Mouse (Mus musculus): ENCODE data around the gene Fa2h. TPM values are rescaled to one million over a fixed set of nuclear protein-coding genes. Genes with fewer than 3 reads are reported as not detected.

Gene Fa2h
- polyA plus RNA-seq, 1 experiment, result 0.73 TPM

DNA sequence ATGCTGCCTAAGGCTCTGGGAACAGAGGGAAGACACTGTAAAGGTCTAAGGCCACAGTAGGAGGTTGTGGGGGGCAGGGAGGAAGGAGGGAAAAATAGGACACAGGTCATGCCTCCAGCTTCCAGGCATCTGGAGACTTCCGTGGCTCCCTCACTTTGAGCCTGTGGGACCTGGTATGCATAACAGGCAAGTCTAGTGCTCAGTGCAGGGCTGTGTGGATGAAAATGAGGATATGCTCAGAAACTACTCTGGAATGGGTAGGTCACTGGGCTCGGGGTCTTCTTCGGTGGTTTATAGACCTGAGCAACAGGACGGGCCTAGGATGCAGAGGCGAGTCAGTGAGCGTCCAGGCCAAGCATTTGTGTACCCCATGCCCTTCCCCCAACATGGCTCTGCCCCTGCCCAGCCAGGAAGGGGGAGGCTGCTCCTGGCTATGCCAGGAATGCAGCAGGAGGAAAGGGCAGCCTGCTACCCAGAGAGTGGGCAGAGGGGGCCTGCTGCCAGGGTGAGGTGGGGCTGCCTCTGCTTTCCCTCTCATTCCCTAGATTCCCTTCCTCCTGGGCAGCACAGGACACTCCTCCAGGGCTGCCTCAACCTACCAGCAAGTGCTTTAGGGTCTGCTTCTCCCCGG is 32.9 kb downstream of the Fa2h start:
- no peaks in the 10 kb centered on the region for H3K27me3 ChIP-seq (ENCODE audit: control insufficient read depth, insufficient read depth, low read length)
- no peak for DNase-seq
- H3K36me3 ChIP-seq (ENCODE audit: control insufficient read depth, insufficient read depth, low read length), result no peaks in the 10 kb centered on the region
- TF ChIP-seq CTCF (IDR thresholded peaks at IDR 0.05; ENCODE audit: borderline replicate concordance, control insufficient read depth, extremely low read depth, insufficient read depth, low read length, poor library complexity), result no peak
- TF ChIP-seq POLR2A (IDR thresholded peaks at IDR 0.05; ENCODE audit: control insufficient read depth, extremely low read depth, insufficient read depth, low read length, poor library complexity), result no peak
- no peak overlapping the region for H3K4me3 ChIP-seq (ENCODE audit: control insufficient read depth, insufficient read depth, low read length)
- no peak overlapping the region for H3K27ac ChIP-seq (ENCODE audit: control insufficient read depth, insufficient read depth, low read length)
- no peaks in the 10 kb centered on the region for H3K4me1 ChIP-seq (replicated peaks; ENCODE audit: control insufficient read depth, insufficient read depth, low read length)
- 73% methylated on average over 7 of the region's 7 CpGs for WGBS

- Histone ChIP-seq H3K4me3 (ENCODE audit: control insufficient read depth, insufficient read depth, low read length) (no peak overlapping the region), H3K27ac (ENCODE audit: control insufficient read depth, insufficient read depth, low read length) (no peak overlapping the region), H3K36me3 (ENCODE audit: control insufficient read depth, insufficient read depth, low read length) (no peaks in the 10 kb centered on the region), H3K27me3 (ENCODE audit: control insufficient read depth, insufficient read depth, low read length) (no peaks in the 10 kb centered on the region), H3K4me1 (replicated peaks; ENCODE audit: control insufficient read depth, insufficient read depth, low read length) (no peaks in the 10 kb centered on the region)
- no peak for DNase-seq
- 85% methylated on average over 5 of the region's 5 CpGs for WGBS
- TF ChIP-seq CTCF (IDR thresholded peaks at IDR 0.05; ENCODE audit: borderline replicate concordance, control insufficient read depth, extremely low read depth, insufficient read depth, low read length, poor library complexity) (no peak), POLR2A (IDR thresholded peaks at IDR 0.05; ENCODE audit: control insufficient read depth, extremely low read depth, insufficient read depth, low read length, poor library complexity) (no peak)
These were observed 33.7 kb downstream of the Fa2h start for GRCm38 (mm10) chr8:111359936-111360335.

DNA sequence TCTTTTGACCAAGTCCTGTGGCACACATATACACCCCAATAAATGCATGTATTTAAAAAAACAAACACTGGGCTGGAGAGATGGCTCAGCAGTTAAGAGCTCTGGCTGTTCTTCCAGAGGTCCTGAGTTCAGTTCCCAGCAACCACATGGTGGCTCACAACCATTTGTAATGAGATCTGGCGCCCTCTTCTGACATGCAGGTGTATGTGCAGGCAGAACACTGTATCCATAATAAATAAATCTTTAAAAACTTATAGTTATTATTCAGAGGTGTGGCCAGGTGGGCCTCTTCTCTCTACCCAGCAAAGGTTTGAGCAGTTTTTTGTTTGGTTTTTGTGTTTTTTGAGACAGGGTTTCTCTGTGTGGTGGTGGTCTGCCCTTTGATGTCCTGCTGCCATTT is 34.7 kb downstream of the Fa2h start:
- TF ChIP-seq POLR2A (IDR thresholded peaks at IDR 0.05; ENCODE audit: control insufficient read depth, extremely low read depth, insufficient read depth, low read length, poor library complexity) (no peak), CTCF (IDR thresholded peaks at IDR 0.05; ENCODE audit: borderline replicate concordance, control insufficient read depth, extremely low read depth, insufficient read depth, low read length, poor library complexity) (no peak)
- Histone ChIP-seq H3K4me1 (replicated peaks; ENCODE audit: control insufficient read depth, insufficient read depth, low read length) (no peaks in the 10 kb centered on the region), H3K27ac (ENCODE audit: control insufficient read depth, insufficient read depth, low read length) (no peak overlapping the region), H3K4me3 (ENCODE audit: control insufficient read depth, insufficient read depth, low read length) (no peak overlapping the region), H3K36me3 (ENCODE audit: control insufficient read depth, insufficient read depth, low read length) (no peaks in the 10 kb centered on the region), H3K27me3 (ENCODE audit: control insufficient read depth, insufficient read depth, low read length) (no peaks in the 10 kb centered on the region)
- no peak for DNase-seq
- WGBS, result 85% methylated on average over 1 of the region's 1 CpGs

- H3K36me3 ChIP-seq (ENCODE audit: control insufficient read depth, insufficient read depth, low read length), result no peaks in the 10 kb centered on the region
- H3K4me1 ChIP-seq (replicated peaks; ENCODE audit: control insufficient read depth, insufficient read depth, low read length), result no peaks in the 10 kb centered on the region
- no peak overlapping the region for H3K27ac ChIP-seq (ENCODE audit: control insufficient read depth, insufficient read depth, low read length)
- H3K27me3 ChIP-seq (ENCODE audit: control insufficient read depth, insufficient read depth, low read length), result no peaks in the 10 kb centered on the region
- DNase-seq, result no peak
- no peak for TF ChIP-seq CTCF (IDR thresholded peaks at IDR 0.05; ENCODE audit: borderline replicate concordance, control insufficient read depth, extremely low read depth, insufficient read depth, low read length, poor library complexity)
- no peak for TF ChIP-seq POLR2A (IDR thresholded peaks at IDR 0.05; ENCODE audit: control insufficient read depth, extremely low read depth, insufficient read depth, low read length, poor library complexity)
- no peak overlapping the region for H3K4me3 ChIP-seq (ENCODE audit: control insufficient read depth, insufficient read depth, low read length)
- WGBS, result 94% methylated on average over 4 of the region's 4 CpGs
These were observed 36.2 kb downstream of the Fa2h start for GRCm38 (mm10) chr8:111357433-111357832.

DNA sequence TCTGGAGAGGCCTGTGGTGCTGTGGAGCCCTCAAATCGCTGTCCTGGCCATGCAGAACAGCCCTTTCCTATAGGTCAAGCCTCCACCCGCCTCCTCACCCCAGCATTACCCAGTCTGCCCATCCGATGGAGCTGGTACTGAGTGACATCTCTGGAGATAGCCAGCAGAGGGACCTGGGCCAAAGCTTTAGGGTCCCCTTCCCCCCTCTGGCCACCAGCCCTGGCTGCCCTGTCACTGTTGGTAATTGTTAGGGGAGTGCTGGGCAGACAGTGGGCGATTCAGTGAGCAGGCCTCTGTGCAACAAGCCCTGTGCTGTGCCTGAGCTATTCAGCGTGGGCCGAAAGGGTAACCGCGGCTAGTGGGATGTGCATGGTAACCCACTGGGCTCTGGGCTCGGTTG is 40.1 kb downstream of the Fa2h start:
- Histone ChIP-seq H3K4me3 (ENCODE audit: control insufficient read depth, insufficient read depth, low read length) (no peak overlapping the region), H3K36me3 (ENCODE audit: control insufficient read depth, insufficient read depth, low read length) (no peaks in the 10 kb centered on the region), H3K27me3 (ENCODE audit: control insufficient read depth, insufficient read depth, low read length) (no peaks in the 10 kb centered on the region), H3K4me1 (replicated peaks; ENCODE audit: control insufficient read depth, insufficient read depth, low read length) (no peaks in the 10 kb centered on the region), H3K27ac (ENCODE audit: control insufficient read depth, insufficient read depth, low read length) (no peak overlapping the region)
- no peak for DNase-seq
- TF ChIP-seq POLR2A (IDR thresholded peaks at IDR 0.05; ENCODE audit: control insufficient read depth, extremely low read depth, insufficient read depth, low read length, poor library complexity) (no peak), CTCF (IDR thresholded peaks at IDR 0.05; ENCODE audit: borderline replicate concordance, control insufficient read depth, extremely low read depth, insufficient read depth, low read length, poor library complexity) (no peak)
- 91% methylated on average over 9 of the region's 9 CpGs for WGBS

GRCm38 (mm10) chr8:111352289-111352688 is 41.3 kb downstream of the Fa2h start:
- H3K36me3 ChIP-seq (ENCODE audit: control insufficient read depth, insufficient read depth, low read length), result no peaks in the 10 kb centered on the region
- no peak for DNase-seq
- TF ChIP-seq CTCF (IDR thresholded peaks at IDR 0.05; ENCODE audit: borderline replicate concordance, control insufficient read depth, extremely low read depth, insufficient read depth, low read length, poor library complexity) (no peak), POLR2A (IDR thresholded peaks at IDR 0.05; ENCODE audit: control insufficient read depth, extremely low read depth, insufficient read depth, low read length, poor library complexity) (no peak)
- WGBS, result 89% methylated on average over 5 of the region's 5 CpGs
- no peaks in the 10 kb centered on the region for H3K4me1 ChIP-seq (replicated peaks; ENCODE audit: control insufficient read depth, insufficient read depth, low read length)
- no peak overlapping the region for H3K27ac ChIP-seq (ENCODE audit: control insufficient read depth, insufficient read depth, low read length)
- no peaks in the 10 kb centered on the region for H3K27me3 ChIP-seq (ENCODE audit: control insufficient read depth, insufficient read depth, low read length)
- no peak overlapping the region for H3K4me3 ChIP-seq (ENCODE audit: control insufficient read depth, insufficient read depth, low read length)

- WGBS, result 91% methylated on average over 6 of the region's 6 CpGs
- H3K27ac ChIP-seq (ENCODE audit: control insufficient read depth, insufficient read depth, low read length), result no peak overlapping the region
- no peaks in the 10 kb centered on the region for H3K27me3 ChIP-seq (ENCODE audit: control insufficient read depth, insufficient read depth, low read length)
- TF ChIP-seq POLR2A (IDR thresholded peaks at IDR 0.05; ENCODE audit: control insufficient read depth, extremely low read depth, insufficient read depth, low read length, poor library complexity), result no peak
- no peak for TF ChIP-seq CTCF (IDR thresholded peaks at IDR 0.05; ENCODE audit: borderline replicate concordance, control insufficient read depth, extremely low read depth, insufficient read depth, low read length, poor library complexity)
- DNase-seq, result no peak
- H3K36me3 ChIP-seq (ENCODE audit: control insufficient read depth, insufficient read depth, low read length), result no peaks in the 10 kb centered on the region
- no peaks in the 10 kb centered on the region for H3K4me1 ChIP-seq (replicated peaks; ENCODE audit: control insufficient read depth, insufficient read depth, low read length)
- no peak overlapping the region for H3K4me3 ChIP-seq (ENCODE audit: control insufficient read depth, insufficient read depth, low read length)
These were observed 43.0 kb downstream of the Fa2h start for GRCm38 (mm10) chr8:111350577-111350976.
